Mouse (Mus musculus) G1E (cell line): ENCODE measurements around the gene Pgap3.

Experiments
- CTCF ChIP-seq: IDR thresholded peaks from 2 replicates; pipeline ENCODE4 v1.5.1; 2012; ENCODE audit warnings: low read depth, low read length, inconsistent platforms, mixed read lengths
- GATA1 ChIP-seq: IDR thresholded peaks from 2 replicates; pipeline ENCODE4 v1.6.1; 2012; ENCODE audit warnings: borderline replicate concordance, low read length, inconsistent platforms, mixed read lengths

DNA sequence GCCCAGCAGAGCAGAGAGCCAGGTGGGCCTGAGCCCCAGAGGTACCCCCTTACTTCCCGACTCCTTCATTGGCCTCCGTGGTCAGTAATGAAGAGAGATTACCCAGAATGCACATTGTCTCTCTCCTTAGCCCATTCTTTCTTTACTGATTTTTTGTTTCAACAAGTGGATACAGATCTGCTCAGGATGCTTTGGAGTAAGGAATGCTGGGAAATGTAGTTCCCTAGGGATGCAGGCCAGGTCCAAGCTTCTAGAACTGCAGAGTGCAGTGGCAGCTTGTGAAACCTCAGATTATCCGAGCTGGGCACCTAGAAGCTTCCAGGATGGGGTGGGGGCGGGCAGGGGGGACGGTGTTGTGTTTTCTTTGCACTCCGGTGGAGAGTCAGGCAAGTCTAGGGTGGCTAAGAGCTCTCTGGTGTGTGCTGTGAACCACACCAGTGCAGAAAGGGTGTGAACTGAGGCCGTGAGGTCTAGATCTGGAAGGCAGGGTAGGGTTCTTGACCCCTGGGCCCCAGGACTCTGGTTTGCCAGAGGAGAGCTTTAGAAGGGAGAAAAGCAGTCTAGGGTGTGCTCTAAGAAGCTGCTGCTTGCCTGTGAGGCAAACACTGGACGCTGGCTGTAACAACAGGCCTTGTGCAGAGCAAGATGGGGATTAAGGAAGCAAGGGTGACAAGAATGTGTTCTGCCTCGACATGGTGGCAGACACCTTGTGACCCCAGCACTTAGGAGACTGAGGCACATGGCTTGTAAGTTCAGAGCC is 31.6 kb upstream of the Pgap3 start:
- no peak for TF ChIP-seq CTCF
- no peak for TF ChIP-seq GATA1
